Mouse (Mus musculus) forelimb bud, embryonic 11.5 days (tissue): Measurements from ENCODE around the gene Hist1h1d.
A peak's percentile ranks its signal among the peaks of the same experiment; 100 is the strongest.
"Not testable (repeated sequence)": the region's sequence is repeated elsewhere in the genome, so short reads cannot be mapped to it uniquely, and the experiment has no call there.

Experiments used
- DNase-seq: peaks from one replicate; pipeline ENCODE4 v3.0.0-alpha.2; 2012; ENCODE audit warnings: low read depth, low spot score

Hist1h1d gene

DNA sequence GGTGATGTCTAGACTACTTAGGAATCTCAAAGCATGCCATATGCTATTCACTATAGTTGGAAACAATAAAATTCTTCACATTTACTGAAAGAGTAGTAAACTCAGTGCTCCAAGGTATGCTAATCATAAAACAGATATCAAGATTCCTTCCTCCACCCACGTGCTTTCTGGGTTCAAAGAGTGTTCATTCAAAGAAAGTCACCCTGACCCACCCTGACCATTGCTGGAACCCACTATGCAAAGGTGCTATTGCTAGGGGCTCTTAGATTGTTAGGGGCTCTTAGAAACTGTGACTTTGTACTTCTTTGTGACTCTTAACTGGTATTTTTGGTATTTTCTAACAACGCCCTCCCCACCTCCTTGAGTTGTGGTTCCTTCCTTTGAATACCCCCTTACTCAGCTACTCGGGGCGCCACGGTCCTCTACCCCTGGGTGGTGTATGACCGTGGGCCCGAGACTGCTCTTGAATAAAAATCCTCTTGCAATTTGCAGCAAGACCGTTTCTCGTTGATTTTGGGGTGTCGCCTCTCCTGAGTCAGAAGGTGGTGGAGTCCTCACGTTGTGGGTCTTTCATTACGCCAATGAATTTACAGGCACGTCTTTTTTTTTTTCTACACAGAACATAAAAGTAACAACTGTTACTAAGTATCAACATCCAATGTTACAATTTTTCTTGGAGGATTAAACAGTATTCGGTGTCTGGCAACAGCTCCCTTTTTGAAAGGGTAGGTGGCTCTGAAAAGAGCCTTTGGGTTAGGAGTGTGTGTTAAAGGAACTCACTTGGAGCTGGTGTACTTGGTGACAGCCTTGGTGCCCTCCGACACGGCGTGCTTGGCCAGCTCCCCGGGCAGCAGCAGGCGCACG is 20.2 kb downstream of the Hist1h1d start:
- not testable (repeated sequence) for DNase-seq

DNA sequence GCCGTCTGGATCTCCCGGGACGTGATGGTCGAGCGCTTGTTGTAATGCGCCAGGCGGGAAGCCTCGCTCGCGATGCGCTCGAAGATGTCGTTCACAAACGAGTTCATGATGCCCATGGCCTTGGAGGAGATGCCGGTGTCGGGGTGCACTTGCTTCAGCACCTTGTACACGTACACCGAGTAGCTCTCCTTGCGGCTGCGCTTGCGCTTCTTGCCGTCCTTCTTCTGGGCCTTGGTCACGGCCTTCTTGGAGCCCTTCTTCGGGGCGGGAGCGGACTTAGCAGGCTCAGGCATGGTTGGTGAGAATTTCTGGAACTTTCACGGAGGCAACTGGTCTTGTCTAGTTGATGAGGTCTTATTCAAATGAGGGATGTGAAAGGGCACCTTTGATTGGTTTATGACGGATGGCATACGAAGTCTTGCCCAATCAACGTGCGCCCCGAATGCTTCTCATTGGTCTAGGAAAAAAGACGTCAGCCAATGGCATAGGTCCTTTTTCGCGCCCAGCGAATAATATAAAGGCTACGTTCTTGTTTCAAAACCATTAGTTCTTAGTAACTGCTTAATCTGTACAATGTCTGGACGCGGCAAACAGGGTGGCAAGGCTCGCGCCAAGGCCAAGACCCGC is 20.9 kb downstream of the Hist1h1d start, which contains the start of the genes Hist1h2bf and Hist1h2ad:
TSS of gene Hist1h2bf (minus strand) at position 299 of the 627 bp plus-strand sequence.
TSS of gene Hist1h2ad (plus strand) at position 484 of the 627 bp plus-strand sequence.
- peak; percentile 98 for DNase-seq

- DNase-seq, result not testable (repeated sequence)
Measured at GRCm38 (mm10) chr13:23574546-23575170, 21.6 kb downstream of the Hist1h1d start.

- DNase-seq, result peak; percentile 89
Measured at GRCm38 (mm10) chr13:23575271-23575851, 22.3 kb downstream of the Hist1h1d start, which contains the start of gene Hist1h3d. Hist1h3d (plus strand) TSS chr13:23575763.

- DNase-seq, result peak; percentile 11
Measured at GRCm38 (mm10) chr13:23575864-23576313, 22.8 kb downstream of the Hist1h1d start.

DNA sequence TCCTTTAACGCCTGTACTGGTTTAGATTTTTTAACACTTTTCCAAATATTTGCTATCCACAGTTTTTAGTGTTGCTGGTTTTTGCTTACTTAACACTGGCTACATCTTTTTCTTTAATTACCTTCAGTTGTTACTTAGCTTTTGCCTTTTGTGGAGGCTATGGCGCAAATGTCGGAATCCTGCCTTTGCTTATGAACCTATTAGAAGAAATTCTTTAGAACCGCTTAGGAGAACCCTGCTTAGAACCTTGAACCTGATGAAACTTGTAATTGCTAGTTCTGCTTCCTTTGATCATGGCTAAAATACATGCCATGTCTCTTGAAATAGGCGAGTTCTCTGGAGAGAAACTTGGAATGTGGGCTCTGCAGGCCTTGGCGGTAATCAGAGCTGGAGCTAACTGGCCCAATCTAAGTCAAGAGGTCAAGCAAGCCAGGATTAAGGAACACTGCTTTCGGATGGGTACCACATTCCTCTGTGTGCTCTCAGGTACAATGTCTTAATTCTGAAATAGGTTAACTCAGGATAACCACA is 23.4 kb downstream of the Hist1h1d start:
- DNase-seq, result peak; percentile 57

DNA sequence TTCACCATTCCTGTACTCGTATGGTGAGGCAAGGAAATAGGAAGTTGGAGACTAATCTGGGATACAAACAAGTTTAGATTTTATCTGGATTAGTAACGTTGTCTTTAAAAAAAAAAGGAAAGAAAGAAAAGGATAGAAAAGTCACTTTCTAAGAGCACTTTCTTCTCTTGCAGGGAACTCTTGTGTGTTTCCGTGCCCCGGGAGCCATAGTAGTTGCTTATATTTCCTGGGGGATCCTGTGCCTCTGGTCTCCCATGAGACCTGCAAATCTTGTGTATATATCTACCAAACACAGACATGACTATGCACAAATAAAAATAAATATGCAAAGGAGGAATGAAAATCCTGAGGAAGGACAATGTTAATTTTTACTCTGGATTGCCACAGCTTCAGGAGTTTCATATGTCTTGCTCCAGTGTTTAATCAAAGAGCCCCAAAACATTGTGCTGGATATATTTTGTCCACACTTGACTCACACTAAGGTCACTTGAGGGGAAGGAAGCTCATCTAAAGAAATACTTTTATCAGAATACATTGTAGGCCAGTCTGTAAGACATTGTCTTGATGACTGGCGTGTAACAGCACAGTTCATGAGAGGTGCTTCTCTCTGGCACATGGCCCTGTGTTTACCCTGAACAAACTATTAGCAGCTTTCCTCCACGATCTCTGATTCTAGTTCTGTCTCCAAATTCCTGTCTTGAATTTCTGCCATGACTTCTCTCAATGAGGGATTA is 24.0 kb downstream of the Hist1h1d start:
- peak; percentile 12 for DNase-seq

DNA sequence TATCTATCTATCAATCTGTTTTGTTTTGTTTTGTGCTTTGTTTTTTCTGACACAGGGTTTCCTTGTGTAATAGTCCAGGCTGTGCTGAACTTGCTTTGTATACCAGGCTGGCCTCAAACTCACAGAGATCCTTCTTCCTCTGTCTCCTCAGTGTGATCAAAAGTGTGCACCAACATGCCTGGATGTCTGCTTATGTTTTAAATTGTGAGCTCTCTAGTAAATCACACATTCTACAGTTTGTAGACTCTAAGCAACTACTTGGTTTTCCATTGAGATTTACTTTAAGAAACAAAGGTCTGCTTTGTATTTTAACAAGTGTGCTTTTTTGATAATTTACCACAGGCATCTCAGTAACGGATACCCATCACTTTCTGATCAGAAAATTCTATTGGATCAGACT is 24.8 kb downstream of the Hist1h1d start:
- DNase-seq, result no peak

DNA sequence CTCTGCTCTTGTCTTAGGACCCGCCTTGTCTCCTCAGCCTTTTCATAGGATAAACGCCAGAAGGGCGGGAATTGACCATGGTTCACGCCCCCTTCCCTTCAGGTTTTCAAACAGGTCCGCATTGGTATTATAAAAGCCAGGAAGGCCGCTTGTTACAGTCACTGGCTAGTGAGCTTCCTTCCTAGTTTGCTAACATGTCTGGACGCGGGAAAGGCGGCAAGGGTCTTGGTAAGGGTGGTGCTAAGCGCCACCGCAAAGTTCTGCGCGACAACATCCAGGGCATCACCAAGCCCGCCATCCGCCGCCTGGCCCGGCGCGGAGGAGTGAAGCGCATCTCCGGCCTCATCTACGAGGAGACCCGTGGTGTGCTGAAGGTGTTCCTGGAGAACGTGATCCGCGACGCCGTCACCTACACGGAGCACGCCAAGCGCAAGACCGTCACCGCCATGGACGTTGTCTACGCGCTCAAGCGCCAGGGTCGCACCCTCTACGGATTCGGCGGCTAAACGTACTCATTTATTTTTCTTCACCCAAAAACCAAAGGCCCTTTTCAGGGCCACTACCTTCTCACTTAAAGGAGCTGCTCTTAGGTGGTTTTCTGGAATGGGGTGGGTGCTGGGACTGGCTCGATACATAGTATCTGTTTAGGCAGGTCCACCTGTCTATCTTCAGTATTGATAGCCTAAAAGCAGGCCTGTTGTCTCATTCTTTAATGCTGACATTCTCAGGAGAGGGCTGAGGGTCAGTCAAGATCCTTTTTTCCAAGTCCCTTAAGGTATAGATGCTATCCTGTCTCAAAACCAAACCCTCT is 28.6 kb downstream of the Hist1h1d start, which contains the start of gene Hist1h4d:
TSS of gene Hist1h4d (plus strand) at position 191 of the 811 bp plus-strand sequence.
- peak; percentile 97 for DNase-seq

- peak; percentile 34 for DNase-seq
Measured at GRCm38 (mm10) chr13:23582219-23583056, 29.4 kb downstream of the Hist1h1d start.

- DNase-seq, result peak; percentile 14
Measured at GRCm38 (mm10) chr13:23583387-23584068, 30.5 kb downstream of the Hist1h1d start.

DNA sequence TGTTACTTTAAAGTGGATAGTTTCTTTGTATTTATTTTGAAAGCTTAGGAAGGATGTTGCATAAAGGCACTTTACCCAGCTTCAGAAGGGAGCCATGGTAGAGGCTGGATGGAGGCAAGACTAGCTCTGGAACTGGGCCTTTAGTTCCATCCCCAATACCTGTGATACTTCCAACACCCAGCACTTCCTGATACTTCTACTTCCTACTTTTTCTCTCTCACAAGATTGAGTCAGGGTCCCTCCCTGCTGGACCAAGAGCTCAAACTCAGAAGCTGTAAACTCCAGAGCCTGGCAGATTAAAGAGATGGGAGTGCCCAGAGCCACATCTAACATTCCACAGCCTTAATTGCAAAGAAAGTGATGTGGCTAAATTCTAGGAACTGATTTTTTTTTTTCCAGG is 31.3 kb downstream of the Hist1h1d start:
- peak; percentile 47 for DNase-seq

- DNase-seq, result peak; percentile 79
Measured at GRCm38 (mm10) chr13:23585029-23585441, 32.0 kb downstream of the Hist1h1d start.

GRCm38 (mm10) chr13:23585442-23586098 is 32.5 kb downstream of the Hist1h1d start:
- peak; percentile 94 for DNase-seq

DNA sequence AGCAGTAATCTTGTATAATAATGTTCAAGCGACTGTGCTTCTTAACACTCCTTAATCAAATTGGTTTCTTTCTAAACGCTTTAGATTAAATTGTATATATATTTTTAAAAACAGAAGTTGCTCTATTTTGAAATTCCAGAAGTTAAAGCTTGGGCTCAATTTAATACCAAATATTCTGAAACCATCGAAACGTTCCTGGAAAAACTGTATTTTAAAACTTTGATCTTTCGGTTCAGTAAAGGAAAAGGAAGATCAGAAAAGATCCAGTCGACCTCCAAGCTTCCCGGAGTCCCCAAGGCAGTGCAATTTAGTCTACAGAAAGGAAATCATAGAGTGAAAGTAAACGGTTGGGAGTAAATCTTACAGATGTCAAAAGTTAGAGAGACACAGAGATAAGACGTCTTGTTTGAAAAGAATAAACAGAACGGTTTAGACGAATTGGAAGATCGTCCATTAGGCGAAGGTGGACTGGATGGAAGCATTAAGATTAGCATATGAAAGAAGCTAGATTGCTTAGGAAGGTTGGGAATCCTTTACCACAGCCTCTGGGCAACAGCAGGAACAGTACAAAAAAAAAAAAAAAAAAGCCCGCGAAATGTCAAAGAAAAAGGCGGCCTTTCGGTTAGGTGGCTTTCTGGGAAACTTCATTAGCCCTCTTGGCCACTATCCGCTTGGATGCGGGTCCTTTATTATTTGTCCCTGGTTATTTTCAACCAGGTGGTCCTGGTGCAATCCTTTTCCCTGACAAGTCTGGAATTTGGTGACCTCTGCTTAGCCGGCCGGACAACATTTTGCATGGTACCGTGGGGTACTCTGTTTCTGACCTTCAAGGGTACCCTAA is 33.3 kb downstream of the Hist1h1d start:
- DNase-seq, result peak; percentile 33

DNA sequence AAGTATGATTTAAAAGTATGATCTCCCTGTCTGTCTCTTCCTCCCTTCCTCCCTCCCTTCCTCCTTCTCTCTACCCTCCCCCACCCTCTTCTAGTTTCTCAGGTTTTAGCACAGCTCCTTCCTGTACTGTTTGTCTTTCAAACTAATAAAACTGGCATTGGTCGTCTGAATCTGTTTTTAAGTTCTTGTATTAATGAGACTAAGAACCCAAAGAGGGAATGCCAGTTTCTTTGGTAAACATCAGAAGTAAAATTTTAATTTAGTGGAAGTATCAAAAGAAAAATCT is 33.8 kb downstream of the Hist1h1d start:
- peak; percentile 11 for DNase-seq

DNA sequence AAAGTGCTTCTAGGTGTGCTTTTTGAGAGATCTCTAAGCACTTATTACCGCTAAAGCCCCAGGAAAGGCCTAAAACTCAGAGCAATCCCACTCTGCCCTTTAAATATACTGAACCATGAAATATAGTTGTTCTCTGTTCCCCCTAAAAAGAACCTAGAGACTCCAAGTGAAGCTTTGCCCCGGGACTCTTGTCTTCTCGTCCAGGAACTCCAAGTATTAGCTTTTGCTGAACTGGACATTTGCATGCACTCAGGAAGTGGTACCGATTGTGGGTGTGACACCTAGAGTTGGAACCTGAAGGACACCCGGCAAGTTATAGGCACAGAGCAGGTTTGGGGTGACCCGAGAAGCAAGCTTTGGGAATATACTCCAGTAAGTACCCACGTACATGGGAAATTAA is 38.1 kb downstream of the Hist1h1d start:
- no peak for DNase-seq
